Comparison of ENCODE assay signal across 29 mouse cellular contexts in the genomic region with DNA sequence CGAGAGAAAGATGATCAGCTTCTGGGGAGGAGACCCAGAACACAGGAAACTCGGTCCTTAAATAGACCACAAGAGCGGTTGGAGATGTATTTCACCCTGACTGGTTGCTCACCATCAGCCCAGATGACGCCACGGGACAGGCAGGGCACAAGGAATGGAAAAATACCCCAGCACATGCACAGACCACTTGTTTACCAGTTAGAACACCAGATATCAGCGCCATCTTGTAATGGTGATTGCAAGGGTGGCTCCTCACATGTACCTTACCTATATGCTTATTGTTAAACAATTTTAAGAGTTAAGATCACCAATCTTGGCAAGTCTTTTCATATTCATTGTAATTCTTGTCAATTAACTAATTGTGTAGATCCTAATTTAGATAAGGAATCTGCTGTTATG. TPM values are rescaled to one million over a fixed set of nuclear protein-coding genes. Genes with fewer than 3 reads are reported as not detected.
DNase-seq lines count a peak whose midpoint lies in the region; ATAC-seq and TF ChIP-seq lines count a peak whose summit lies in the region.
"Not testable (repeated sequence)": the region's sequence is repeated elsewhere in the genome, so short reads cannot be mapped to it uniquely, and the experiment has no call there.
"Had no signal": no experiment of that assay in that cellular context is flagged by ENCODE, and none has a peak within 500 bp of the region (broad histone marks: within the 10 kb centered on the region; RNA-seq: fewer than 3 reads in every experiment).

No protein-coding gene starts in this region.

- H3K4me2 ChIP-seq in liver, postnatal 0 days (ENCODE audit: low read depth, low read length), result not testable (repeated sequence)

- H3K4me1 ChIP-seq in MEL (ENCODE audit: control insufficient read depth in 1 of 2, insufficient read depth in 2 of 2, low read length in 2 of 2); liver, postnatal 0 days (ENCODE audit: insufficient read depth); thymus, adult 2 months (replicated peaks; ENCODE audit: control insufficient read depth, insufficient read depth, low read length): not testable (repeated sequence)

- TF ChIP-seq EP300 in MEL (IDR thresholded peaks at IDR 0.05; ENCODE audit: low read depth in 1 of 2, low read length in 2 of 2); liver, postnatal 0 days (IDR thresholded peaks at IDR 0.05; ENCODE audit: low read depth): not testable (repeated sequence)

- TF ChIP-seq RAD21 in MEL (IDR thresholded peaks at IDR 0.05; ENCODE audit: low read depth, low read length), result not testable (repeated sequence)

- TF ChIP-seq CTCF in MEL (IDR thresholded peaks at IDR 0.05 in 2 of 3, conservative IDR thresholded peaks at IDR 0.05 in 1 of 3; ENCODE audit: control insufficient read depth in 1 of 3, insufficient read depth in 1 of 3, low read depth in 2 of 3, low read length in 3 of 3, poor library complexity in 1 of 3, severe bottlenecking in 1 of 3); liver, postnatal 0 days (IDR thresholded peaks at IDR 0.05; ENCODE audit: low read depth); thymus, adult 2 months (IDR thresholded peaks at IDR 0.05; ENCODE audit: borderline replicate concordance, control insufficient read depth, extremely low read depth, insufficient read depth, low read length, poor library complexity): not testable (repeated sequence)

- H3K4me3 ChIP-seq in MEL (ENCODE audit: control insufficient read depth in 1 of 2, insufficient read depth in 1 of 2, low read depth in 2 of 2, low read length in 2 of 2), result peak overlapping the region; percentile 69 to 97
- H3K4me3 ChIP-seq in liver, postnatal 0 days (ENCODE audit: low read depth, low read length), result peak overlapping the region; percentile 33
- peak overlapping the region; percentile 45 for H3K4me3 ChIP-seq in thymus, adult 2 months (ENCODE audit: control insufficient read depth, insufficient read depth, low read length)

- not testable (repeated sequence) for TF ChIP-seq POLR2A in MEL (IDR thresholded peaks at IDR 0.05; ENCODE audit: control insufficient read depth in 1 of 2, insufficient read depth in 1 of 2, low read depth in 1 of 2, low read length in 2 of 2, poor library complexity in 1 of 2); thymus, adult 2 months (IDR thresholded peaks at IDR 0.05; ENCODE audit: control insufficient read depth, extremely low read depth, insufficient read depth, low read length, poor library complexity)

- not testable (repeated sequence) for H3K27me3 ChIP-seq in MEL (ENCODE audit: control insufficient read depth in 1 of 2, insufficient read depth in 2 of 2, low read length in 2 of 2); liver, postnatal 0 days (ENCODE audit: insufficient read depth, low read length); thymus, adult 2 months (ENCODE audit: control insufficient read depth, insufficient read depth, low read length)

- H3K9ac ChIP-seq in MEL (ENCODE audit: control insufficient read depth, low read depth, low read length, poor library complexity, severe bottlenecking); liver, postnatal 0 days (replicated peaks): not testable (repeated sequence)

- not testable (repeated sequence) for H3K9me3 ChIP-seq in MEL (replicated peaks; ENCODE audit: insufficient read depth, low read length); liver, postnatal 0 days (ENCODE audit: low read length)

- H3K79me2 ChIP-seq in MEL (ENCODE audit: control insufficient read depth, insufficient read depth, low read length, poor library complexity), result not testable (repeated sequence)

- DNase-seq in A20 (ENCODE audit: low read depth, low spot score), result peak; percentile 35
- peak; percentile 23 for DNase-seq in CD4-positive, CD25-positive, alpha-beta regulatory T cell, adult 2 months (ENCODE audit: low read depth, low spot score)
- peak; percentile 43 for DNase-seq in MEL (ENCODE audit: low read depth, low spot score)
- DNase-seq in induced T-regulatory cell, adult 2 months (ENCODE audit: low read depth), result peak; percentile 34
- not testable (repeated sequence) for DNase-seq in liver, postnatal 0 days; thymus, adult 2 months
- DNase-seq in natural killer cell, adult 2 months (ENCODE audit: low spot score in 2 of 2), result peak; percentile 2 to 3

- not testable (repeated sequence) for H3K36me3 ChIP-seq in MEL (ENCODE audit: control insufficient read depth in 1 of 2, insufficient read depth in 2 of 2, low read length in 2 of 2); liver, postnatal 0 days (replicated peaks; ENCODE audit: insufficient read depth, low read length); thymus, adult 2 months (ENCODE audit: control insufficient read depth, insufficient read depth, low read length)

- ATAC-seq in liver, postnatal 0 days, result not testable (repeated sequence)

- peak overlapping the region; percentile 88 for H3K27ac ChIP-seq in MEL (ENCODE audit: control insufficient read depth, low read depth, low read length)
- H3K27ac ChIP-seq in liver, postnatal 0 days (ENCODE audit: low read depth), result not testable (repeated sequence)
- H3K27ac ChIP-seq in thymus, adult 2 months (ENCODE audit: control insufficient read depth, insufficient read depth, low read length), result peak overlapping the region; percentile 79

- WGBS in liver, postnatal 0 days (ENCODE audit: insufficient replicate concordance), result 76% methylated on average over 5 of the region's 6 CpGs
- 78% methylated on average over 6 of the region's 6 CpGs for WGBS in thymus, adult 2 months

TF ChIP-seq in MEL, 35 proteins besides CTCF, POLR2A, EP300 and RAD21:
- 0 out of 2 replicates have a peak, but pooled peaks have one; percentile 40 for TF ChIP-seq TBP (IDR thresholded peaks at IDR 0.05; ENCODE audit: low read depth, low read length)

RNA-seq across cellular contexts. Expression of a gene that starts 50.8 kb away (rescaled TPM):
- not detected in 2 replicates for total RNA-seq in MEL (2012; rRNA removed)
- not detected for polyA plus RNA-seq in MEL (2012; ENCODE audit: insufficient read depth in 1 of 2, insufficient read length in 2 of 2, low read depth in 1 of 2, low replicate concordance in 2 of 2, missing spikeins in 1 of 2)
- polyA plus RNA-seq in liver, postnatal 0 days (2015; fragmentation: Nextera tagmentation; extraction: Ambion mirVana), result not detected in 2 replicates
- not detected in 2 replicates for polyA plus RNA-seq in thymus, adult 2 months (2012; rRNA removed)
- total RNA-seq: adrenal gland, adult 2 months; adrenal gland, postnatal 14 days; adrenal gland, postnatal 4 days; common myeloid progenitor, adult 5-6 weeks; forebrain, postnatal 0 days; gastrocnemius, adult 2 months; gastrocnemius, postnatal 14 days; gastrocnemius, postnatal 4 days; heart, adult 8-10 months; heart, postnatal 25 days; hematopoietic stem cell, adult 5-6 weeks had no signal
- polyA plus RNA-seq: adrenal gland, adult 2 months; cerebellum, adult 2 months; embryonic facial prominence, embryonic 12.5 days; embryonic facial prominence, embryonic 15.5 days; forebrain, embryonic 11.5 days; forebrain, embryonic 14.5 days; forebrain, postnatal 0 days; frontal cortex, adult 2 months; heart, embryonic 11.5 days; heart, embryonic 14.5 days; heart, postnatal 0 days; hindbrain, embryonic 15.5 days; intestine, embryonic 16.5 days had no signal

Comparison
In these comparisons a context has a peak if more than half of its experiments do, and no peak if none do; other contexts are left out.
1. H3K4me3 ChIP-seq: peak in every context shown above with its lines; median percentile 83 in MEL; 45 in thymus, adult 2 months; 33 in liver, postnatal 0 days.